Mouse (Mus musculus) mouse embryonic stem cell (cell line): ENCODE data around the gene Ece1.

Experiments
- in situ Hi-C, 2 experiments: fragments of 300-500 bp; cut with MboI; formaldehyde crosslinking; loops; 1 replicate in 1 of 2; 3 replicates in 1 of 2; pipeline ENCODE4 v1.14.3; 2019 to 2020; ENCODE audit warnings: low sequenced_read_pairs in 2 of 2, low pct_unique_long_range_greater_than_20kb in 1 of 2, mixed read lengths in 1 of 2; ENCODE audit not compliant: unreplicated experiment in 1 of 2

Ece1 gene

DNA sequence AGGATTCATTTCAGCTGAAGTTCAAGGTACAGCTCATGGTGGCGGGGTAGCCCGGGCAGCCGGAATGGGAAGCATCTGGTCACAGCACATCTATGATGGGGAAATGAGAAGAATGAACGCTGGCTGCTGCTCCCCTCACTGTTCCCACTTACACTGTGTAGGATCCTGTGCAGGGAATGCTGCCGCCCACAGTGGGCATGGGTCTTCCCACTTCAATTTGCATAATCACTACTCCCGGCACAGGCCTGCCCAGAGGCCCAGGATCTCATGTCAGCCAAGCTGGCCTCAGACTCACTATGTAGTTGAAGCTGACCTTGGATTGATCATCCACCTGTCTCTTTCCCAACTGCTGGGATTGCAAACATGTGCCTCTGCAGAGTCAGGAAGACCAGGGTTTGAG lies 11.9 kb upstream of the Ece1 start:
- in situ Hi-C loops = no loop called here

DNA sequence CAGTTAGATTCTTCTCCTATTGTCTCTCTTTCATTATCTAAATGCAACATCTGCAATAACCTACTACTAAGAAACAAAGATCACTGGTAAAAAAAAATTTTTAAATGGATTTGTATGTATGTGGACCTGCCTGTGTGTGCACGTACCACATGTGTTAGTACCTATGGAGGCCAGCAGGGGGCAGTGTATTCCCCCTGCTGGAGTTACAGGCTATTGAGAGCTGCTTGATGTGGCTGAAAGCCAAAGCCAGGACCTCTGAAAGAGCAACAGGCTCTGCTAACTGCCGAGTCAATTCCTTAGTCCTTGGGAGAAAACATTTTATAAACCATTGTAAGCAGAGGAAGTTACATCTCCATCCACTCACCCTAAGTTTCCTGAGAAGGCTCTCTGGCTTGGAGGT lies 10.6 kb upstream of the Ece1 start:
- in situ Hi-C loops = no loop called here

DNA sequence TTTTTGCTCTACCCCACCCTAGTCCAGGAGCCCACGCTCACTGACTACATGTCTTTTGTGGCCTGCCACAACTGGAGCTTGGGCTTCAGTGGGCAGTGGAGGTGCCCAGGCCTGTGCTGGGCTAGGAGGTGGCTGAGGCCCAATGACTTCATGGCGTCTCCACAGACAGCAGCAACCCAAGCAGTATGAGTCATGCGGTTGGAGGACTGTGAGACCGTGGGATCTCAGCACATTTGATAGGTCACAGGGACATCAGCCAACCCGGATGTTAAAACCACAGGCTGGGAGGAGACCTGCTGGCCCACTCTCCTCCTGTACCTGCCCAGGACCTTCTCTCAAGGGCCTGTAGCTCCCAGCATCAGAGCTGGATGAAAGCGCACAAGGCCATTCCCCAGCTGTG lies 8.2 kb upstream of the Ece1 start:
- in situ Hi-C loops = no loop called here

DNA sequence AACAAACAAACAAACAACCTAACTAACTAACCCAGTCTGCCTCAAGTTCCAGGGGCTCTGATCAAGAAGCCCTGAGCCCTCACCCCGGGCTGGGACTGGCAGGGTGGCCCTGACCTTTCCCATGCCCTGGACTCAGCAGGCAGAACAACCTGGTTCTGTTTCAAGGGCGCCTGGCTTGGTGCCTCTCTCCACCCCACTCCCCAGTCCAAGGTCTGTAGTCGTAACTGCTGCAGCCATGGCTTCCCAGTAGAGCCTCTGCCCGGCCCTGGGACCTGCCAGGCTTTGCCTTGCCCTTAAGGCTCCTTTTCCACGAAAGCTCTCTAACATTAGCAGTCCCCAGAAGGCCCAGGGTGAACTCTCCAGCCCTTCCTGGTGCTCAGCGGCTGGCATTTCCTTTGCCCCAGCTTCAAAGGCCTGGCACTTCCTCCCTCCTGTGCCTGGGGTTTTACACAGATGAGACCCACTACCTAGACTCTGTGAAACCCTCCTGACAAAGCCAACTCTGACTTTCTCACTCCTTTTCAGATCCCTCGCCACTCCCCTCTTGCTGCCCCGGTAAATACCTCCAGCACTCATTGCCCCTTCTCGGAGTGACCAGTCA lies 6.2 kb upstream of the Ece1 start:
- in situ Hi-C loops = loop anchor here (5.0 kb wide), 2 partner anchors 51 to 91 kb away; no protein-coding TSS in a partner anchor

DNA sequence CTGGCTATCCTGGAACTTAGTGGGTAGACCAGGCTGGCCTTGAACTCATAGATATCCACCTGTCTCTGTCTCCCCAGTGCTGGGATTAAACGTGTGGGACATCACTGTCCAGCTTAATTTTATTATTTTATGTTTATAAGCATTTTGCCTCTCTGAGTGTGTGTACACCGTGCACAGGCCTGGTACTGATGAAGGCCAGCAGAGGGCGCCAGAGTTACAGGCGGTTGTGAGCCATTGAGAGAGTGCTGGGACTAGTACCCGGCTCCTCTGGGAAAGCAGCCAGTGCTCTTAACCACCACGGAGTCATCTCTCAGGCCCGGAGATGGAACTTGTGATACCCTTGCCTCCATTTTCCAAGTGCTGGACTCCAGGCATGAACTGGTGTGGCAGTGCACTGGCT lies 4.9 kb upstream of the Ece1 start:
- in situ Hi-C loops = loop anchor here (5.0 kb wide), 2 partner anchors 50 to 90 kb away; no protein-coding TSS in a partner anchor

DNA sequence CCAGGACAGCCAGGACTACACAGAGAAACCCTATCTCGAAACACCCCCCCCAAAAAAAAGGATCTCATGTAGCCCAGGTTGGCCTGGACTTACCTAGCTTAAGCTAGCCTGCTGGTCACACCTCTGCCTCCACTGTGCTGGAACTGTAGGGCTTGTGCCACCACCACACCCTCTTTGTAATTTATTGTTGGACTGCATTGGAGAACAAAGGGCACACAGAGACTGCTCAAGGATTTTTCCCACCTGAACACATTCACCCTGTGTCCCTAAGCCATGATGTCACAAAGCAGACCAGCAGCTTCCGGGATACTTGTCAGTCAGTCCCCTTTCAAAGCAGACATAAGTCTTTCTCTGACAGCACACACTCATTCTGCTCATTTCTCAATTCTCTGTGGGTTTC lies 3.7 kb upstream of the Ece1 start:
- in situ Hi-C loops = loop anchor here (5.0 kb wide), 2 partner anchors 49 to 89 kb away; no protein-coding TSS in a partner anchor

DNA sequence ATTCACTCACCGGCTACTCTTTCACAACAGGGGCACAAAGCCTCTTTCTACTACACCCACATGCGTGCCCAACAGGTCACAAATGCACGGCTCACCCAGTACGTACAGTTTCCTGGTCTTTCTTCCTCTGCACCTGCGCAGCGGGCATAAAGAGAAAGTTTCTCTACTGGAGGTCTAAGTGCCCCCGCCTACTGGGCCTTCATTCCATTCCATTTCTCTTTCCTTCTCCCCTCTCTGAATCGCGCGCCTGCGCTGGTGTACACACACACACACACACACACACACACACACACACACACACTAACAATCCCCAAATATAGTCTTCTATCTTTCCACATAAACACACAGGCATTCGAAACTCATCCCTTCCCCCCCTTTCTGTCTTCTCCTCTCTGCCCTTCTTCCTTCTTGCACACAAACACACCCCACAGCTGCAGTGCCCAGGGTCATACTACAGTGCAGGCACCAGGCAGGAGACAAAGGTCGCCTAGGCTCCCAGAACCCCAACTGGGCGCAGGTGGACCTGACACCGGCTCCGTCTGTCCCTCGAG lies 501 bp upstream of the Ece1 start:
- in situ Hi-C loops = no loop called here

DNA sequence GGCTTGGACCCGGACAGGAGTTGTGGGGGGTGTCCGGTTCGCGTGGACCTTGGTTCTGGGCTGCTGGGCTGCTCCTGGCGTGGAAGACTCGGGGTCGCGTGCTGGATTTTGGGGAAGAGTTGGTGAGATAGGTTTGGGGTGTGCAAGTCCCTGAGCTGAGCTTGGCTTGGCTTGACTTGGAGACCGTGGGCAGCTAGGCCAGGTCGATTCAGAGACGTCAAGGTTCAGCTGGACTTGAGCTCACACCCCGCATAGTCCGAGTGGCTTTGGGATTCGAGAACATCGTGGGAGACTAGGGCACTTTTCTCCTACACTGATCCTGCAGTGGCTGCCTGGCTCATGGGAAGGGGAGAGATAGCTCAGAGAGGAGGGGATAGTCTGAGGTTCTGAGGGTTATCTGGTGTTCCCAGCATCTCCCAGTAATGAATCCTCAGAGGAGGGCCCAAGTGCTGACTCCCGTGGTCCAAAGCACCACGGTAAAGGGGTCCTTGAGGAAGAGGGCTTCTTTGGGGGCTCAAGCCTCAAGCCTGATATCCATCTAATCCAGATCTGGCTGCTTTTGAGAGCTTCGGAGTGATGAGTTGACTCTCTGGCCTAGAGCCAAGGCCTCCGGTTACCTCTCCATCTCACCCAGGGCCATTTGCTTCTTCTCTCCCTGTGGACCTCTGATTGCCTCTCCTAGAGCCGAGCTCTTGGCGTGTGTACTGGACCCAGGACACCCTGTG lies 641 bp downstream of the Ece1 start:
- in situ Hi-C loops = no loop called here

GRCm38 (mm10) chr4:137864031-137864430 lies 2.0 kb downstream of the Ece1 start:
- in situ Hi-C loops = no loop called here

DNA sequence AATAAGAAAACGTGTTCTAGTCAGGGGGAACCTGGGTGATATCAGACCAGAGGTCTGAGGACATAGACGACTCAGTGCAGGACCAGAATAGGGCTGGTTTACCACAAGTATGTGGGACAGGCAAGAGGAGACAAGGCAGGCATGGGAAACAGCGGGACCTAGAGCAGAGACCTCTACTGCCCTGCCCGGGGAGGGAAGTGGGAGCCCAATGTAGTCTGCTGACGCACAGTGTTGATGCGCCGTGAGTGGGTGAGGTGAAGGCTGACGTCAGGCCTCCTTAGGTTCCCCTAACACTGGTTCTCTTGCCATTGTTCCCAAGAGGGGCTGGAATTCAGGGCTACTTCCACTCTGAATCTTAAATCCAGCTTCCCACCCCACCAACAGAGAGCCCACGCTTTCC lies 2.7 kb downstream of the Ece1 start:
- in situ Hi-C loops = no loop called here

- in situ Hi-C loops = no loop called here
Measured at GRCm38 (mm10) chr4:137865221-137865641, 3.2 kb downstream of the Ece1 start.

DNA sequence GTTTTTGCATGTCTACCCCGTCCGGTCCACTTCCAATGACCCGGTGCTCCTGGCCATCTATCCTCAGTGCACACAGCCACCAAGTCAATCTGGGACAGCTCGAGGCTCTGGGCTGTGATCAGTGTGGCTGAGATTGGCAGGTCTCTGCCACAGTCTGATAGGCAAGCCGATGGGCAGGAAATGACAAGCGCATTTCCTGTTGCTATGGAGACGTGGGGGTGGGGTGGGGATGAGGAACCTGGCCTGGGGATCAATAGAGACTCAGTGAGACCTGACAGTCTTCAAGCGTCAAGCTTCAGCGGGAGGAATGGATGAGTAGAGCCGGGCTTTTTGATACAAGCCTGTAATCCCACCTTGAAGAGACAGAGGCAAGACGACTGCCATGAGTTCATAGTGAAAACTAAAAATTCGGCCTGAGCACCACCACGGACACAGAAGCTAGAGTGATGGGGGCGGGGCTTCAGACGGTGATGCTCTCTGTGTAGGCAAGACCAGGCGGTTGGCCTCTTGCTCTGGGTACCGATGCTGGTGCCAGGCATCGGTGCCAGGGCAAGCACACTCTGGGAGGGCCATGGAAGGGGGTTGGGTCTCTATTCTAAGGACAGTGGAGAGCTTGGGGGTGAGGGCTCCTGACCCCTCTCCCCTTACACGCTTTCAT lies 4.3 kb downstream of the Ece1 start:
- in situ Hi-C loops = no loop called here

GRCm38 (mm10) chr4:137867225-137867624 lies 5.2 kb downstream of the Ece1 start:
- in situ Hi-C loops = no loop called here

DNA sequence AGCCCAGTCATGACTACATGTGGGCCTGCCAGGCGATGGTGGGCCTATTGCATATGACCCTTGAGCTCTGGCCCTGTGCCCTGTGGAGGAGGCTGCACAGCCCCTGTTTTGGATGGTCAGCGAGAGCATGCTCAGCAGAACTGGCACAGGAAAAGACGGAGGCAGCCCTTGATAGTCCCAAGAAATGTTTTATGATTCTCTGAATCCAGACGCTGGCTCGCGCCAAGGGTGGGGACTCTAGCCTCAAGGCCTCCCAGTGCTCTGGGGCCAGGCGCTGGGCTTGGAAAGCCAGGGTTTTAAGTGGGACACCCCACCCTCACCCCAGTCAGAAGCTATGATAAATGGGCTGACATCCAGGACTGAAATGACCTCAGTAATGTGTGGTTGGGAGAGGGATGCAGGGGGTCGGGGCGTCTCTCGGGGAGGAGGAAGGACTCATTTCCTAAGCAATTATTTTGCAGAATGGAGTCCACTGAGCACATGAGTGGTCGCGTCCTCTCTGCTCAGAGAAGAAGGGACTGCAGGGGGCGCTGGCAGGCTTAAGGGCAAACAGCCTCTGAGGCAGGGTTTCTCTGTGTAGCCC lies 5.7 kb downstream of the Ece1 start:
- in situ Hi-C loops = no loop called here

GRCm38 (mm10) chr4:137869667-137870274 lies 7.7 kb downstream of the Ece1 start:
- in situ Hi-C loops = no loop called here

- in situ Hi-C loops = no loop called here
Measured at GRCm38 (mm10) chr4:137870979-137871378, 8.9 kb downstream of the Ece1 start.

GRCm38 (mm10) chr4:137871431-137871830 lies 9.4 kb downstream of the Ece1 start:
- in situ Hi-C loops = no loop called here

DNA sequence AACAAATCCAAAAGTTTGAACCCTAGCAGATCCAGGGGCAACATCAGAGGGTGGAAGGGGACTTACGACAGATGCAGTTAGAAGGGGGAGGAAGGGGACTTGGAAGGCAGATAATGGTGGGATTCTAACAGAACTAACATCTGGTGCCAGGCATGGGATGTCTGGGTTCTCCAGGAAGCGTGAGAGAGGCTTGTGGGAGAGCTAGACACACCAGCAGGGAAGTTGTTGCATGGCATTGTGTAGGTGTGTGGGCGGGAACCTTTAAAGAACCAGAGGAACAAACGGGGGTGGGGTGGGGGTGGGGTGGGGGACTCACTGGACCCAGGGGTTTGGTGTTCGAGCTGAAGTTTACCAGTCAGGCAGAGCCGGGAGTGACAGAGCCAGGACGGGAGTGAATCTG lies 12.3 kb downstream of the Ece1 start:
- in situ Hi-C loops = no loop called here

DNA sequence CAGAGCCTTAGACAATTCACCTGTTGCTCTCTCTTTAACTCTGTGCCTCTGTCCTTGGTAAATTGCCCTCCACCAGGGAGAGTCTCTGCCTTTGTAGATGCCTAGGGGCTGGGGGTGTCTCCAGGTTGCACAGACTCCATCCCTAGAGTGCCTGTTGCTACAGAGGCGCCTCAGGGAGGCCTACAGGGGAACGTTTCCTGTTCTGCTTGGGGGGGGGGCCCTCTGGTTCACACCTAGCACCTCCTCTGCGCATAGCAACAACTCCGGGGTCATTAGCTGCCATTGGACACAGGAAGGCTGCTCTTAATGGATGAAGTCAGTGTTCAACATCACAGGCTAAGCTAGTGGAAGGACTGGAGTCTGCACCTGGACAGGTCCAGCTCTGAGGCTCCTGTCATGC lies 12.8 kb downstream of the Ece1 start:
- in situ Hi-C loops = no loop called here
